Mouse (Mus musculus) retina, adult 2 months (tissue): ENCODE results near the gene Gramd1b.

ENCODE experiments used
- DNase-seq: peaks from one replicate; pipeline ENCODE4 v3.0.0-alpha.2; 2012; ENCODE audit warnings: low read depth, low spot score

Gene Gramd1b

GRCm38 (mm10) chr9:40458559-40459303, 72.5 kb downstream of the Gramd1b start:
- no peak for DNase-seq

- no peak for DNase-seq
These were observed 73.7 kb downstream of the Gramd1b start for GRCm38 (mm10) chr9:40457448-40457847.

- DNase-seq: no peak
These were observed 75.0 kb downstream of the Gramd1b start for GRCm38 (mm10) chr9:40456191-40456590.

- DNase-seq: no peak
These were observed 75.6 kb downstream of the Gramd1b start for GRCm38 (mm10) chr9:40455336-40456185.

GRCm38 (mm10) chr9:40455020-40455335, 76.2 kb downstream of the Gramd1b start:
- no peak for DNase-seq

- DNase-seq: no peak
These were observed 77.3 kb downstream of the Gramd1b start for GRCm38 (mm10) chr9:40453889-40454288.

GRCm38 (mm10) chr9:40452208-40452607, 79.0 kb downstream of the Gramd1b start:
- DNase-seq: no peak

- DNase-seq: no peak
These were observed 80.4 kb downstream of the Gramd1b start for GRCm38 (mm10) chr9:40450776-40451175.

GRCm38 (mm10) chr9:40450417-40450714, 80.8 kb downstream of the Gramd1b start:
- no peak for DNase-seq

- DNase-seq: no peak
These were observed 81.4 kb downstream of the Gramd1b start for GRCm38 (mm10) chr9:40449610-40450416.

- no peak for DNase-seq
These were observed 82.4 kb downstream of the Gramd1b start for GRCm38 (mm10) chr9:40448646-40449243.

GRCm38 (mm10) chr9:40447265-40447664, 83.9 kb downstream of the Gramd1b start:
- DNase-seq: no peak

- DNase-seq: no peak
These were observed 86.2 kb downstream of the Gramd1b start for GRCm38 (mm10) chr9:40444961-40445360.

- DNase-seq: no peak
These were observed 88.4 kb downstream of the Gramd1b start for GRCm38 (mm10) chr9:40442784-40443183.

GRCm38 (mm10) chr9:40439973-40440687, 91.1 kb downstream of the Gramd1b start:
- DNase-seq: no peak

GRCm38 (mm10) chr9:40438731-40439526, 92.3 kb downstream of the Gramd1b start:
- DNase-seq: no peak

GRCm38 (mm10) chr9:40437891-40438290, 93.3 kb downstream of the Gramd1b start:
- DNase-seq: no peak

GRCm38 (mm10) chr9:40433286-40433685, 97.9 kb downstream of the Gramd1b start:
- DNase-seq: no peak

GRCm38 (mm10) chr9:40430969-40431368, 100.2 kb downstream of the Gramd1b start:
- no peak for DNase-seq

GRCm38 (mm10) chr9:40427663-40428062, 103.5 kb downstream of the Gramd1b start:
- no peak for DNase-seq
